Mouse (Mus musculus) heart, postnatal 0 days (tissue): ENCODE measurements at regions not wholly inside any gene's neighbourhood (a gene's known extent, or its start where the extent isn't known, plus 50 kb on each side); places are given as distances from the start of the nearest gene placed in this dataset.

ENCODE experiments used
- ATAC-seq: fragments of 200-750 bp; cut with Nextera tagmentation; 2 replicates; pipeline ENCODE4 v1.8.0; 2017; ENCODE audit warnings: low read depth, moderate number of reproducible peaks, moderate library complexity; ENCODE audit not compliant: insufficient read depth
- DNase-seq: peaks from one replicate; pipeline ENCODE4 v3.0.0-alpha.2; 2016; ENCODE audit warnings: low spot score
- H3K27ac ChIP-seq: fragments of 300-500 bp; sonication (generic); 2 replicates; pipeline ENCODE4 v1.5.1; 2014; ENCODE audit warnings: low read depth, mild to moderate bottlenecking
- H3K27me3 ChIP-seq: fragments of 300-500 bp; sonication (generic); 2 replicates; pipeline ENCODE4 v1.6.1; 2014; ENCODE audit warnings: low read length, mixed read lengths; ENCODE audit not compliant: control insufficient read depth, insufficient read depth
- H3K36me3 ChIP-seq: fragments of 300-500 bp; sonication (generic); replicated peaks from 2 replicates; pipeline ENCODE4 v1.6.1; 2014; ENCODE audit warnings: low read length, mixed read lengths; ENCODE audit not compliant: control insufficient read depth, insufficient read depth
- H3K4me1 ChIP-seq: fragments of 300-500 bp; sonication (generic); 2 replicates; pipeline ENCODE4 v1.6.1; 2014; ENCODE audit warnings: antibody characterized with exemption; ENCODE audit not compliant: control insufficient read depth, insufficient read depth
- H3K4me2 ChIP-seq: fragments of 300-500 bp; sonication (generic); 2 replicates; pipeline ENCODE4 v1.6.1; 2014; ENCODE audit warnings: low read depth, mild to moderate bottlenecking, low read length, moderate library complexity
- H3K4me3 ChIP-seq: fragments of 300-500 bp; sonication (generic); 2 replicates; pipeline ENCODE4 v1.5.1; 2014; ENCODE audit warnings: low read depth, low read length
- H3K9ac ChIP-seq: fragments of 300-500 bp; sonication (generic); replicated peaks from 2 replicates; pipeline ENCODE4 v1.6.1; 2014; ENCODE audit warnings: low read depth, low read length, mixed read lengths
- H3K9me3 ChIP-seq: fragments of 300-500 bp; sonication (generic); replicated peaks from 2 replicates; pipeline ENCODE4 v1.6.1; 2016; ENCODE audit warnings: low read length; ENCODE audit not compliant: control insufficient read depth
- CTCF ChIP-seq: IDR thresholded peaks from 2 replicates; pipeline ENCODE4 v1.5.1; 2016; ENCODE audit warnings: antibody characterized with exemption, control low read depth, low read depth
- EP300 ChIP-seq: IDR thresholded peaks from 2 replicates; pipeline ENCODE4 v1.6.1; 2016; ENCODE audit warnings: antibody characterized with exemption, low read depth
- WGBS: fragments of 180-500 bp; shearing (Covaris S2); extraction: QIAGEN DNeasy Blood & Tissue Kit; methylation state at CpG from one replicate; pipeline ENCODE4 v1.1.7; 2014; 5-methylcytosine and 5-hydroxymethylcytosine counted together

GRCm38 (mm10) chr4:56349216-56349615 is 390.7 kb upstream of the Gm26657 start:
- Histone ChIP-seq H3K9ac (no peak overlapping the region), H3K27ac (no peak overlapping the region), H3K4me1 (no peaks in the 10 kb centered on the region), H3K36me3 (no peaks in the 10 kb centered on the region), H3K27me3 (no peaks in the 10 kb centered on the region), H3K4me3 (no peak overlapping the region), H3K4me2 (no peak overlapping the region), H3K9me3 (no peaks in the 10 kb centered on the region)
- 79% methylated on average over 5 of the region's 5 CpGs for WGBS
- ATAC-seq (no peak), DNase-seq (no peak)
- TF ChIP-seq EP300 (no peak), CTCF (no peak)

GRCm38 (mm10) chr4:56325156-56325555 is 414.7 kb upstream of the Gm26657 start:
- no peaks in the 10 kb centered on the region for H3K9me3 ChIP-seq
- no peak overlapping the region for H3K9ac ChIP-seq
- H3K27me3 ChIP-seq, result no peaks in the 10 kb centered on the region
- no peak for ATAC-seq
- no peak overlapping the region for H3K4me3 ChIP-seq
- WGBS, result 84% methylated on average over 5 of the region's 5 CpGs
- no peaks in the 10 kb centered on the region for H3K36me3 ChIP-seq
- DNase-seq, result no peak
- no peak overlapping the region for H3K4me2 ChIP-seq
- no peak overlapping the region for H3K27ac ChIP-seq
- no peak for TF ChIP-seq CTCF
- no peak for TF ChIP-seq EP300
- H3K4me1 ChIP-seq, result no peaks in the 10 kb centered on the region

- Histone ChIP-seq H3K4me1 (no peaks in the 10 kb centered on the region), H3K4me2 (no peak overlapping the region), H3K4me3 (no peak overlapping the region), H3K9me3 (no peaks in the 10 kb centered on the region), H3K36me3 (no peaks in the 10 kb centered on the region), H3K9ac (no peak overlapping the region), H3K27me3 (no peaks in the 10 kb centered on the region), H3K27ac (no peak overlapping the region)
- no peak for DNase-seq
- ATAC-seq, result no peak
- 81% methylated on average over 4 of the region's 4 CpGs for WGBS
- TF ChIP-seq EP300 (no peak), CTCF (no peak)
Observed at GRCm38 (mm10) chr4:56319134-56319533, 420.7 kb upstream of the Gm26657 start.

GRCm38 (mm10) chr4:56305664-56306330 is 434.1 kb upstream of the Gm26657 start:
- Histone ChIP-seq H3K36me3 (no peaks in the 10 kb centered on the region), H3K4me1 (peaks cover 18% of the 10 kb centered on the region; the same call in 1 of the 2 replicates), H3K9ac (no peak overlapping the region), H3K4me3 (no peak overlapping the region), H3K4me2 (no peak overlapping the region), H3K27me3 (no peaks in the 10 kb centered on the region), H3K27ac (no peak overlapping the region), H3K9me3 (no peaks in the 10 kb centered on the region)
- 16% methylated on average over 6 of the region's 6 CpGs for WGBS
- peak; percentile 24 for DNase-seq
- ATAC-seq, result peak; percentile 53; the same call in 1 of the 2 replicates
- no peak for TF ChIP-seq CTCF
- no peak for TF ChIP-seq EP300

- no peak overlapping the region for H3K4me3 ChIP-seq
- WGBS, result 58% methylated on average over 2 of the region's 2 CpGs
- DNase-seq (no peak), ATAC-seq (no peak)
- H3K4me1 ChIP-seq, result peaks cover 18% of the 10 kb centered on the region; the same call in 1 of the 2 replicates
- TF ChIP-seq CTCF (no peak), EP300 (no peak)
- H3K27ac ChIP-seq, result no peak overlapping the region
- H3K36me3 ChIP-seq, result no peaks in the 10 kb centered on the region
- no peak overlapping the region for H3K9ac ChIP-seq
- H3K4me2 ChIP-seq, result no peak overlapping the region
- no peaks in the 10 kb centered on the region for H3K27me3 ChIP-seq
- H3K9me3 ChIP-seq, result no peaks in the 10 kb centered on the region
Observed at GRCm38 (mm10) chr4:56304275-56304674, 435.6 kb upstream of the Gm26657 start.

- ATAC-seq, result peak; percentile 94
- TF ChIP-seq EP300 (peak; percentile 86), CTCF (no peak)
- WGBS, result 30% methylated on average over 2 of the region's 2 CpGs
- H3K9me3 ChIP-seq, result no peaks in the 10 kb centered on the region
- H3K9ac ChIP-seq, result no peak overlapping the region
- no peaks in the 10 kb centered on the region for H3K36me3 ChIP-seq
- peak; percentile 91 for DNase-seq
- peaks cover 21% of the 10 kb centered on the region; the same call in 1 of the 2 replicates for H3K4me1 ChIP-seq
- no peak overlapping the region for H3K4me3 ChIP-seq
- no peaks in the 10 kb centered on the region for H3K27me3 ChIP-seq
- peak overlapping the region; percentile 85 for H3K27ac ChIP-seq
- H3K4me2 ChIP-seq, result no peak overlapping the region
Observed at GRCm38 (mm10) chr4:56287980-56288379, 451.9 kb upstream of the Gm26657 start.
